Mouse (Mus musculus) cortical plate, adult 2 months (tissue): ENCODE measurements around the gene Pdgfra. TPM values are rescaled to one million over a fixed set of nuclear protein-coding genes. Genes with fewer than 3 reads are reported as not detected.
A peak's percentile ranks its signal among the peaks of the same experiment; 100 is the strongest.

Experiments used
- H3K27ac ChIP-seq: fragments of 200-500 bp; 2 replicates; pipeline ENCODE4 v1.5.1; 2012; ENCODE audit warnings: low read length, control low read depth, inconsistent platforms; ENCODE audit not compliant: insufficient read depth
- H3K4me1 ChIP-seq: fragments of 200-500 bp; 2 replicates; pipeline ENCODE4 v1.6.1; 2011; ENCODE audit warnings: low read length; ENCODE audit not compliant: control insufficient read depth, insufficient read depth
- H3K4me3 ChIP-seq: fragments of 200-500 bp; 2 replicates; pipeline ENCODE4 v1.5.1; 2011; ENCODE audit warnings: mild to moderate bottlenecking, low read length, control low read depth; ENCODE audit not compliant: insufficient read depth
- CTCF ChIP-seq: fragments of 200-500 bp; IDR thresholded peaks from 2 replicates; pipeline ENCODE4 v1.5.1; 2011; ENCODE audit warnings: mild to moderate bottlenecking, control low read depth, low read length; ENCODE audit not compliant: insufficient read depth; ENCODE audit errors: extremely low read depth
- POLR2A ChIP-seq: fragments of 200-500 bp; IDR thresholded peaks from 2 replicates; pipeline ENCODE4 v1.6.1; 2011; ENCODE audit warnings: mild to moderate bottlenecking, low read length, control low read depth; ENCODE audit not compliant: insufficient read depth; ENCODE audit errors: extremely low read depth
- polyA plus RNA-seq: library from polyadenylated mRNA; depleted of rRNA; stranded (reverse); fragments of >200 nt; gene quantifications from 2 replicates; pipeline ENCODE4 v1.2.3, GENCODE M21; 2012

Pdgfra gene
- polyA plus RNA-seq, 1 experiment = 21.7 TPM

- H3K4me1 ChIP-seq = no peaks in the 10 kb centered on the region
- no peak overlapping the region for H3K27ac ChIP-seq
- peak overlapping the region; percentile 17 for H3K4me3 ChIP-seq
- TF ChIP-seq POLR2A = no peak
- TF ChIP-seq CTCF = no peak
These were observed 2.0 kb downstream of the Pdgfra start for GRCm38 (mm10) chr5:75153961-75154620.

DNA sequence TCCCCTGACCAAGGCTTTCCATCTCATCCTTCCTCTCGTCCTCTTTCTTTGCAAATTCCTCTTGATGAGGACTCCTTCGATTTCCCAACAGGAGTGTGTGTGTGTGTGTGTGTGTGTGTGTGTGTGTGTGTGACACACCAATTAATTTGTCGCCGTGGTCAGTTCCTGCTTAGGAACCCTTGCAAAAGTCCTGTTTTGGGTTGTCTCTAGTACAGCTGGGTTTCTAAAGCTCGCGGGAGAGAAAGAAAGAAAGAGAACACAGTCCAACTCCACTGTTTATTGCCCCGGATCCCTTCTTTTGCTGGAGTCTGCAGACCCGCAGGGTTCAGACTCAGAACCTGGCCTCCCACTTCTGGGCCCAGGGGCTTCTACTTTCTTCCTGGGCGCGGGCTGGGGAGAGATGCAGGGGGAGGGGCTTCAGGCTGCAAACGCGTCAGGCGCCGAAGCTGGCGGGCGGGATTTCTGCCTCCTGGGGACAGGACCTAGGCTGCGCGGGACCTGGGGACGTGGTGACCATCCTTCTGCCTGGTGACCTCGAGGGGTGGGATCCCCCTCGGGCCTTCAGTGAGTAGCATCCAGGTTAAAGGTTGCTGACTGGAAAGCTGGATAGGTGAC is 2.6 kb downstream of the Pdgfra start:
- no peak overlapping the region for H3K27ac ChIP-seq
- no peaks in the 10 kb centered on the region for H3K4me1 ChIP-seq
- peak overlapping the region; percentile 40; the same call in 1 of the 2 replicates for H3K4me3 ChIP-seq
- TF ChIP-seq POLR2A = no peak
- no peak for TF ChIP-seq CTCF

DNA sequence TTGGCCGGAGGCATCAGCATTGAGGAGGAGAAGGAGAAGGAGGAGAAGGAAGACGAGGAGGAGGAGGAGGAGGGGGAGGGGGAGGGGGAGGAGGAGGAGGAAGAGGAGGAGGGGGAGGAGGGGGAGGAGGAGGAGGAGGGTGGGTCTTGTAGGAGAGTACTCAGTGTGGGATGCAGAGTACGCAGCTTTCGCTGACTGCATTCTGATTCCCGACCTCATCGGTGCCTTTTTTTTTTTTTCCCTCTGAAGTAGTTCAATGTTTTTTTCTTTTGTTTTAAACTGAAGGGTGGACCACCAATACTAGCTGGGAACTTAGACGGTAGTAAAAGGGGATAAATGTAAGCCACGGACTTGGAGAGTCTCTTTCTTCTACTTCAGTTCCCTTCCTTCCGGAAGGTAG is 3.2 kb downstream of the Pdgfra start:
- Histone ChIP-seq H3K27ac (no peak overlapping the region), H3K4me3 (peak overlapping the region; percentile 40; the same call in 1 of the 2 replicates), H3K4me1 (no peaks in the 10 kb centered on the region)
- TF ChIP-seq CTCF (no peak), POLR2A (no peak)

- TF ChIP-seq POLR2A (no peak), CTCF (peak; percentile 32)
- H3K27ac ChIP-seq = no peak overlapping the region
- no peaks in the 10 kb centered on the region for H3K4me1 ChIP-seq
- H3K4me3 ChIP-seq = peak overlapping the region; percentile 40
These were observed 3.9 kb downstream of the Pdgfra start for GRCm38 (mm10) chr5:75155741-75156553.

GRCm38 (mm10) chr5:75156554-75157036 is 4.5 kb downstream of the Pdgfra start:
- TF ChIP-seq CTCF = no peak
- no peak for TF ChIP-seq POLR2A
- Histone ChIP-seq H3K27ac (no peak overlapping the region), H3K4me1 (no peaks in the 10 kb centered on the region), H3K4me3 (peak overlapping the region; percentile 40)

- Histone ChIP-seq H3K27ac (no peak overlapping the region), H3K4me3 (peak overlapping the region; percentile 40), H3K4me1 (no peaks in the 10 kb centered on the region)
- peak; percentile 95 for TF ChIP-seq CTCF
- TF ChIP-seq POLR2A = no peak
These were observed 4.9 kb downstream of the Pdgfra start for GRCm38 (mm10) chr5:75157038-75157437.

- Histone ChIP-seq H3K4me3 (no peak overlapping the region), H3K27ac (no peak overlapping the region), H3K4me1 (no peaks in the 10 kb centered on the region)
- TF ChIP-seq CTCF = no peak
- TF ChIP-seq POLR2A = no peak
These were observed 8.6 kb downstream of the Pdgfra start for GRCm38 (mm10) chr5:75160530-75161170.

GRCm38 (mm10) chr5:75161586-75161985 is 9.5 kb downstream of the Pdgfra start:
- no peak for TF ChIP-seq POLR2A
- TF ChIP-seq CTCF = no peak
- no peaks in the 10 kb centered on the region for H3K4me1 ChIP-seq
- H3K27ac ChIP-seq = no peak overlapping the region
- H3K4me3 ChIP-seq = no peak overlapping the region
